Mouse (Mus musculus): Measurements from ENCODE around the gene Mgat4b. TPM values are rescaled to one million over a fixed set of nuclear protein-coding genes. Genes with fewer than 3 reads are reported as not detected.

Mgat4b gene
- polyA plus RNA-seq, 1 experiment from 2014 or later, result 33.3 TPM

- Histone ChIP-seq H3K4me2 (ENCODE audit: low read length) (no peak overlapping the region), H3K9me3 (replicated peaks; ENCODE audit: control insufficient read depth, low read length, poor library complexity, severe bottlenecking) (no peaks in the 10 kb centered on the region), H3K4me1 (ENCODE audit: control insufficient read depth, insufficient read depth, low read length) (no peaks in the 10 kb centered on the region), H3K36me3 (ENCODE audit: control insufficient read depth, insufficient read depth, low read length) (peaks cover 32% of the 10 kb centered on the region), H3K27me3 (ENCODE audit: control insufficient read depth, insufficient read depth, low read depth, low read length) (no peaks in the 10 kb centered on the region), H3K9ac (ENCODE audit: low read depth, low read length) (no peak overlapping the region), H3K27ac (ENCODE audit: low read length) (no peak overlapping the region), H3K4me3 (ENCODE audit: low read depth, low read length) (no peak overlapping the region)
- 91% methylated on average over 8 of the region's 8 CpGs for WGBS
- ATAC-seq, result no peak
These were observed 55.2 kb downstream of the Mgat4b start for GRCm38 (mm10) chr11:50265931-50266330.

- WGBS, result 95% methylated on average over 3 of the region's 3 CpGs
- no peak overlapping the region for H3K4me2 ChIP-seq (ENCODE audit: low read length)
- H3K36me3 ChIP-seq (ENCODE audit: control insufficient read depth, insufficient read depth, low read length), result peaks cover 26% of the 10 kb centered on the region
- H3K4me1 ChIP-seq (ENCODE audit: control insufficient read depth, insufficient read depth, low read length), result no peaks in the 10 kb centered on the region
- no peak overlapping the region for H3K9ac ChIP-seq (ENCODE audit: low read depth, low read length)
- ATAC-seq, result no peak
- no peaks in the 10 kb centered on the region for H3K9me3 ChIP-seq (replicated peaks; ENCODE audit: control insufficient read depth, low read length, poor library complexity, severe bottlenecking)
- no peak overlapping the region for H3K4me3 ChIP-seq (ENCODE audit: low read depth, low read length)
- H3K27me3 ChIP-seq (ENCODE audit: control insufficient read depth, insufficient read depth, low read depth, low read length), result no peaks in the 10 kb centered on the region
- H3K27ac ChIP-seq (ENCODE audit: low read length), result no peak overlapping the region
These were observed 56.3 kb downstream of the Mgat4b start for GRCm38 (mm10) chr11:50266997-50267396.

GRCm38 (mm10) chr11:50269163-50269562 is 58.5 kb downstream of the Mgat4b start:
- 90% methylated on average over 2 of the region's 2 CpGs for WGBS
- no peak overlapping the region for H3K4me3 ChIP-seq (ENCODE audit: low read depth, low read length)
- H3K9ac ChIP-seq (ENCODE audit: low read depth, low read length), result no peak overlapping the region
- ATAC-seq, result no peak
- peaks cover 16% of the 10 kb centered on the region for H3K36me3 ChIP-seq (ENCODE audit: control insufficient read depth, insufficient read depth, low read length)
- H3K9me3 ChIP-seq (replicated peaks; ENCODE audit: control insufficient read depth, low read length, poor library complexity, severe bottlenecking), result no peaks in the 10 kb centered on the region
- no peak overlapping the region for H3K27ac ChIP-seq (ENCODE audit: low read length)
- peaks cover 4% of the 10 kb centered on the region; the same call in 1 of the 2 replicates for H3K4me1 ChIP-seq (ENCODE audit: control insufficient read depth, insufficient read depth, low read length)
- no peaks in the 10 kb centered on the region for H3K27me3 ChIP-seq (ENCODE audit: control insufficient read depth, insufficient read depth, low read depth, low read length)
- H3K4me2 ChIP-seq (ENCODE audit: low read length), result no peak overlapping the region

GRCm38 (mm10) chr11:50269885-50270284 is 59.2 kb downstream of the Mgat4b start:
- no peaks in the 10 kb centered on the region for H3K27me3 ChIP-seq (ENCODE audit: control insufficient read depth, insufficient read depth, low read depth, low read length)
- no peak for ATAC-seq
- peaks cover 4% of the 10 kb centered on the region; the same call in 1 of the 2 replicates for H3K4me1 ChIP-seq (ENCODE audit: control insufficient read depth, insufficient read depth, low read length)
- no peak overlapping the region for H3K4me2 ChIP-seq (ENCODE audit: low read length)
- H3K9ac ChIP-seq (ENCODE audit: low read depth, low read length), result no peak overlapping the region
- H3K36me3 ChIP-seq (ENCODE audit: control insufficient read depth, insufficient read depth, low read length), result peaks cover 16% of the 10 kb centered on the region
- no peaks in the 10 kb centered on the region for H3K9me3 ChIP-seq (replicated peaks; ENCODE audit: control insufficient read depth, low read length, poor library complexity, severe bottlenecking)
- 88% methylated on average over 1 of the region's 1 CpGs for WGBS
- H3K27ac ChIP-seq (ENCODE audit: low read length), result no peak overlapping the region
- no peak overlapping the region for H3K4me3 ChIP-seq (ENCODE audit: low read depth, low read length)

- peaks cover 4% of the 10 kb centered on the region for H3K4me1 ChIP-seq (ENCODE audit: control insufficient read depth, insufficient read depth, low read length)
- no peaks in the 10 kb centered on the region for H3K27me3 ChIP-seq (ENCODE audit: control insufficient read depth, insufficient read depth, low read depth, low read length)
- no peak overlapping the region for H3K9ac ChIP-seq (ENCODE audit: low read depth, low read length)
- no peaks in the 10 kb centered on the region for H3K9me3 ChIP-seq (replicated peaks; ENCODE audit: control insufficient read depth, low read length, poor library complexity, severe bottlenecking)
- ATAC-seq, result no peak
- no peak overlapping the region for H3K4me3 ChIP-seq (ENCODE audit: low read depth, low read length)
- no peak overlapping the region for H3K4me2 ChIP-seq (ENCODE audit: low read length)
- H3K36me3 ChIP-seq (ENCODE audit: control insufficient read depth, insufficient read depth, low read length), result no peaks in the 10 kb centered on the region
- no peak overlapping the region for H3K27ac ChIP-seq (ENCODE audit: low read length)
- 68% methylated on average over 2 of the region's 2 CpGs for WGBS
These were observed 62.1 kb downstream of the Mgat4b start for GRCm38 (mm10) chr11:50272819-50273218.

GRCm38 (mm10) chr11:50275077-50275476 is 64.4 kb downstream of the Mgat4b start:
- Histone ChIP-seq H3K27ac (ENCODE audit: low read length) (no peak overlapping the region), H3K9me3 (replicated peaks; ENCODE audit: control insufficient read depth, low read length, poor library complexity, severe bottlenecking) (no peaks in the 10 kb centered on the region), H3K4me1 (ENCODE audit: control insufficient read depth, insufficient read depth, low read length) (peaks cover 4% of the 10 kb centered on the region), H3K4me2 (ENCODE audit: low read length) (no peak overlapping the region), H3K36me3 (ENCODE audit: control insufficient read depth, insufficient read depth, low read length) (no peaks in the 10 kb centered on the region), H3K27me3 (ENCODE audit: control insufficient read depth, insufficient read depth, low read depth, low read length) (no peaks in the 10 kb centered on the region), H3K9ac (ENCODE audit: low read depth, low read length) (no peak overlapping the region), H3K4me3 (ENCODE audit: low read depth, low read length) (no peak overlapping the region)
- whole genome bisulfite sequencing, result 95% methylated on average over 2 of the region's 2 CpGs
- ATAC-seq, result no peak

GRCm38 (mm10) chr11:50275568-50276151 is 65.0 kb downstream of the Mgat4b start:
- no peak overlapping the region for H3K4me2 ChIP-seq (ENCODE audit: low read length)
- ATAC-seq, result no peak
- no peak overlapping the region for H3K9ac ChIP-seq (ENCODE audit: low read depth, low read length)
- H3K36me3 ChIP-seq (ENCODE audit: control insufficient read depth, insufficient read depth, low read length), result no peaks in the 10 kb centered on the region
- H3K27me3 ChIP-seq (ENCODE audit: control insufficient read depth, insufficient read depth, low read depth, low read length), result no peaks in the 10 kb centered on the region
- H3K4me1 ChIP-seq (ENCODE audit: control insufficient read depth, insufficient read depth, low read length), result peaks cover 4% of the 10 kb centered on the region
- no peak overlapping the region for H3K27ac ChIP-seq (ENCODE audit: low read length)
- no peak overlapping the region for H3K4me3 ChIP-seq (ENCODE audit: low read depth, low read length)
- H3K9me3 ChIP-seq (replicated peaks; ENCODE audit: control insufficient read depth, low read length, poor library complexity, severe bottlenecking), result no peaks in the 10 kb centered on the region
- WGBS, result 90% methylated on average over 5 of the region's 5 CpGs

- no peaks in the 10 kb centered on the region for H3K27me3 ChIP-seq (ENCODE audit: control insufficient read depth, insufficient read depth, low read depth, low read length)
- H3K36me3 ChIP-seq (ENCODE audit: control insufficient read depth, insufficient read depth, low read length), result no peaks in the 10 kb centered on the region
- no peak overlapping the region for H3K4me2 ChIP-seq (ENCODE audit: low read length)
- H3K4me1 ChIP-seq (ENCODE audit: control insufficient read depth, insufficient read depth, low read length), result peaks cover 4% of the 10 kb centered on the region
- no peak overlapping the region for H3K27ac ChIP-seq (ENCODE audit: low read length)
- H3K4me3 ChIP-seq (ENCODE audit: low read depth, low read length), result no peak overlapping the region
- no peak overlapping the region for H3K9ac ChIP-seq (ENCODE audit: low read depth, low read length)
- no peaks in the 10 kb centered on the region for H3K9me3 ChIP-seq (replicated peaks; ENCODE audit: control insufficient read depth, low read length, poor library complexity, severe bottlenecking)
- no peak for ATAC-seq
These were observed 66.3 kb downstream of the Mgat4b start for GRCm38 (mm10) chr11:50277025-50277424.

- H3K9ac ChIP-seq (ENCODE audit: low read depth, low read length), result no peak overlapping the region
- ATAC-seq, result no peak
- no peaks in the 10 kb centered on the region for H3K27me3 ChIP-seq (ENCODE audit: control insufficient read depth, insufficient read depth, low read depth, low read length)
- H3K9me3 ChIP-seq (replicated peaks; ENCODE audit: control insufficient read depth, low read length, poor library complexity, severe bottlenecking), result no peaks in the 10 kb centered on the region
- 90% methylated on average over 6 of the region's 6 CpGs for WGBS
- H3K4me2 ChIP-seq (ENCODE audit: low read length), result no peak overlapping the region
- no peak overlapping the region for H3K4me3 ChIP-seq (ENCODE audit: low read depth, low read length)
- H3K4me1 ChIP-seq (ENCODE audit: control insufficient read depth, insufficient read depth, low read length), result peaks cover 4% of the 10 kb centered on the region
- no peak overlapping the region for H3K27ac ChIP-seq (ENCODE audit: low read length)
- no peaks in the 10 kb centered on the region for H3K36me3 ChIP-seq (ENCODE audit: control insufficient read depth, insufficient read depth, low read length)
These were observed 67.0 kb downstream of the Mgat4b start for GRCm38 (mm10) chr11:50277706-50278105.
